In the genomic region with DNA sequence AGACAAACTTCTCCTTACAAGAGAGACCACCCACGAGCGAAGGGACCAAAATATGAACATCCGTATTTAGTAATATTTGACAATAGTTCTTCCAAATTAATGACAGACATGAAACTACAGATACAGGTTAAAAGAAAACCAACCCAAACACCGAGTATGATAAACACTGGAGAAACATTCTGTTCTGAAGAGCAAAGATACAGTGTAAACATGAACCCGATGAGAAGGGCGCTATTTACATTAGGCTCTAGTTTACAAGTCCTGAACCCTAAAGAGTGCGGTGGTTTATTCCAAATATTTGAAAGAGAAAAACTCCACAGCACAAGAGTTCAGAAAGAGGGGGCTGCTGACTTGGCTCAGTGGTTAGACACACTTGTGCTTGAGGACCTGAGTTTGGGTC, we compare ENCODE assay signal across 34 mouse cellular contexts. TPM values are rescaled to one million over a fixed set of nuclear protein-coding genes. Genes with fewer than 3 reads are reported as not detected.
DNase-seq lines count a peak whose midpoint lies in the region; ATAC-seq and TF ChIP-seq lines count a peak whose summit lies in the region.
"Had no signal": no experiment of that assay in that cellular context is flagged by ENCODE, and none has a peak within 500 bp of the region (broad histone marks: within the 10 kb centered on the region; RNA-seq: fewer than 3 reads in every experiment).

No protein-coding gene starts in this region.

- DNase-seq in heart, embryonic 10.5 days (ENCODE audit: low spot score): peak; percentile 25
- no peak for DNase-seq in heart, adult 2 months
- DNase-seq in liver, embryonic 14.5 days (ENCODE audit: low read depth in 3 of 3, low spot score in 3 of 3): no peak
- DNase-seq: adrenal gland, adult 8-10 months; adrenal gland, postnatal 25 days; cerebellum, adult 11-12 months; cerebellum, adult 8-10 months; cerebellum, postnatal 10 days; cerebellum, postnatal 36 days; embryo, embryonic 11 days; gastrocnemius, postnatal 10 days; gastrocnemius, postnatal 36 days; heart, postnatal 10 days; heart, postnatal 36 days had no signal

- no peak for ATAC-seq in liver, embryonic 14.5 days (ENCODE audit: insufficient read depth)
- no peak for ATAC-seq in liver, embryonic 12.5 days
- ATAC-seq in liver, embryonic 15.5 days (ENCODE audit: insufficient read depth): peak; percentile 56
- ATAC-seq in intestine, embryonic 16.5 days: no peak
- ATAC-seq: activated CD4-positive, CD25-positive, alpha-beta regulatory T cell, adult 4 months; forebrain, embryonic 13.5 days; forebrain, embryonic 16.5 days; hindbrain, embryonic 16.5 days had no signal

- TF ChIP-seq POLR2A in heart, adult 2 months (IDR thresholded peaks at IDR 0.05; ENCODE audit: insufficient read depth, low read depth, low read length): no peak

- no peaks in the 10 kb centered on the region for H3K27me3 ChIP-seq in heart, embryonic 10.5 days (ENCODE audit: insufficient read depth, poor library complexity, severe bottlenecking)
- no peaks in the 10 kb centered on the region for H3K27me3 ChIP-seq in heart, adult 2 months (ENCODE audit: control insufficient read depth, insufficient read depth, low read length)
- H3K27me3 ChIP-seq in liver, embryonic 14.5 days (ENCODE audit: control insufficient read depth, insufficient read depth, low read length): no peaks in the 10 kb centered on the region; the same call in none of the 2 replicates
- H3K27me3 ChIP-seq in liver, embryonic 12.5 days (replicated peaks): peaks cover 15% of the 10 kb centered on the region
- peaks cover 10% of the 10 kb centered on the region for H3K27me3 ChIP-seq in liver, embryonic 15.5 days
- H3K27me3 ChIP-seq in intestine, embryonic 16.5 days (replicated peaks; ENCODE audit: control insufficient read depth, insufficient read depth, low read length): no peaks in the 10 kb centered on the region
- H3K27me3 ChIP-seq: embryonic facial prominence, embryonic 13.5 days; forebrain, embryonic 13.5 days; heart, embryonic 12.5 days; heart, embryonic 15.5 days; hindbrain, embryonic 13.5 days had no signal

- H3K4me2 ChIP-seq in liver, embryonic 14.5 days (ENCODE audit: low read depth): 0 out of 2 replicates have a peak overlapping the region, but pooled peaks have one; percentile 11
- H3K4me2 ChIP-seq in liver, embryonic 12.5 days: no peak overlapping the region
- H3K4me2 ChIP-seq in liver, embryonic 15.5 days: 0 out of 2 replicates have a peak overlapping the region, but pooled peaks have one; percentile 10
- no peak overlapping the region for H3K4me2 ChIP-seq in intestine, embryonic 16.5 days (ENCODE audit: low read depth, low read length)
- H3K4me2 ChIP-seq: embryonic facial prominence, embryonic 13.5 days; forebrain, embryonic 13.5 days; heart, embryonic 12.5 days; heart, embryonic 15.5 days; hindbrain, embryonic 13.5 days had no signal

- H3K9ac ChIP-seq in heart, adult 2 months (ENCODE audit: low read depth, low read length): no peak overlapping the region
- no peak overlapping the region for H3K9ac ChIP-seq in liver, embryonic 14.5 days (replicated peaks)
- no peak overlapping the region for H3K9ac ChIP-seq in liver, embryonic 12.5 days
- H3K9ac ChIP-seq in liver, embryonic 15.5 days: no peak overlapping the region
- H3K9ac ChIP-seq in intestine, embryonic 16.5 days (ENCODE audit: low read depth, low read length): no peak overlapping the region
- H3K9ac ChIP-seq: embryonic facial prominence, embryonic 13.5 days; forebrain, embryonic 13.5 days; heart, embryonic 12.5 days; heart, embryonic 15.5 days; hindbrain, embryonic 13.5 days had no signal

- no peaks in the 10 kb centered on the region for H3K79me2 ChIP-seq in heart, adult 2 months (replicated peaks; ENCODE audit: control insufficient read depth, insufficient read depth, low read length)

- H3K4me1 ChIP-seq in heart, embryonic 10.5 days: no peaks in the 10 kb centered on the region
- no peaks in the 10 kb centered on the region for H3K4me1 ChIP-seq in heart, adult 2 months (ENCODE audit: control insufficient read depth, insufficient read depth, low read length)
- H3K4me1 ChIP-seq in liver, embryonic 14.5 days (replicated peaks; ENCODE audit: control insufficient read depth in 2 of 2, insufficient read depth in 2 of 2, low read length in 1 of 2): 0 out of 4 replicates have a peak, but pooled peaks cover 0 to 3% of the 10 kb centered on the region in 2 experiments
- no peaks in the 10 kb centered on the region for H3K4me1 ChIP-seq in liver, embryonic 12.5 days
- H3K4me1 ChIP-seq in liver, embryonic 15.5 days (replicated peaks): no peaks in the 10 kb centered on the region
- 0 out of 2 replicates have a peak, but pooled peaks cover 3% of the 10 kb centered on the region for H3K4me1 ChIP-seq in intestine, embryonic 16.5 days (ENCODE audit: control insufficient read depth, insufficient read depth, low read length)

- H3K36me3 ChIP-seq in heart, embryonic 10.5 days: 0 out of 2 replicates have a peak, but pooled peaks cover 3% of the 10 kb centered on the region
- H3K36me3 ChIP-seq in heart, adult 2 months (ENCODE audit: control insufficient read depth, insufficient read depth, low read length): no peaks in the 10 kb centered on the region
- no peaks in the 10 kb centered on the region for H3K36me3 ChIP-seq in liver, embryonic 14.5 days (replicated peaks; ENCODE audit: control insufficient read depth, insufficient read depth, low read depth)
- H3K36me3 ChIP-seq in liver, embryonic 12.5 days: peaks cover under 1% of the 10 kb centered on the region; the same call in 1 of the 2 replicates
- peaks cover 9% of the 10 kb centered on the region for H3K36me3 ChIP-seq in liver, embryonic 15.5 days (replicated peaks)
- H3K36me3 ChIP-seq in intestine, embryonic 16.5 days (ENCODE audit: control insufficient read depth, insufficient read depth, low read length): peaks cover 3% of the 10 kb centered on the region; the same call in 1 of the 2 replicates

- no peak for TF ChIP-seq CTCF in heart, adult 2 months (IDR thresholded peaks at IDR 0.05)
- no peak for TF ChIP-seq CTCF in liver, embryonic 14.5 days (IDR thresholded peaks at IDR 0.05; ENCODE audit: low read depth)

- 90% methylated on average over 7 of the region's 7 CpGs for WGBS in heart, embryonic 10.5 days
- 92% methylated on average over 7 of the region's 7 CpGs for WGBS in heart, adult 2 months
- 61% methylated on average over 7 of the region's 7 CpGs for WGBS in liver, embryonic 14.5 days (ENCODE audit: insufficient replicate concordance)
- 70% methylated on average over 7 of the region's 7 CpGs for WGBS in liver, embryonic 12.5 days (ENCODE audit: insufficient replicate concordance)
- 65% methylated on average over 7 of the region's 7 CpGs for WGBS in liver, embryonic 15.5 days (ENCODE audit: insufficient replicate concordance)
- WGBS in intestine, embryonic 16.5 days: 65% methylated on average over 7 of the region's 7 CpGs

- no peak overlapping the region for H3K4me3 ChIP-seq in heart, embryonic 10.5 days
- no peak overlapping the region for H3K4me3 ChIP-seq in heart, adult 2 months
- H3K4me3 ChIP-seq in liver, embryonic 14.5 days (ENCODE audit: insufficient read depth in 1 of 2, low read depth in 2 of 2, low read length in 2 of 2): no peak overlapping the region
- no peak overlapping the region for H3K4me3 ChIP-seq in liver, embryonic 12.5 days
- H3K4me3 ChIP-seq in liver, embryonic 15.5 days (replicated peaks): 0 out of 2 replicates have a peak overlapping the region, but pooled peaks have one; percentile 5
- H3K4me3 ChIP-seq in intestine, embryonic 16.5 days (ENCODE audit: low read length): no peak overlapping the region
- H3K4me3 ChIP-seq: embryonic facial prominence, embryonic 10.5 days; embryonic facial prominence, embryonic 13.5 days; erythroblast, embryonic 14.5 days; forebrain, embryonic 13.5 days; heart, embryonic 12.5 days; heart, embryonic 15.5 days; hindbrain, embryonic 10.5 days; hindbrain, embryonic 13.5 days had no signal

- intact Hi-C loops in heart, adult 2 months (cut with DNase I): loop anchor here (5.0 kb wide), 1 partner anchor 35 kb away; a partner anchor contains a TSS

- H3K9me3 ChIP-seq in heart, embryonic 10.5 days: no peaks in the 10 kb centered on the region
- H3K9me3 ChIP-seq in liver, embryonic 14.5 days (ENCODE audit: control insufficient read depth, low read length): no peaks in the 10 kb centered on the region
- no peaks in the 10 kb centered on the region for H3K9me3 ChIP-seq in liver, embryonic 12.5 days (replicated peaks)
- no peaks in the 10 kb centered on the region for H3K9me3 ChIP-seq in liver, embryonic 15.5 days (replicated peaks)
- H3K9me3 ChIP-seq in intestine, embryonic 16.5 days (ENCODE audit: control insufficient read depth, low read length): no peaks in the 10 kb centered on the region
- H3K9me3 ChIP-seq: embryonic facial prominence, embryonic 13.5 days; forebrain, embryonic 13.5 days; heart, embryonic 12.5 days; heart, embryonic 15.5 days; hindbrain, embryonic 10.5 days; hindbrain, embryonic 13.5 days had no signal

- H3K27ac ChIP-seq in heart, embryonic 10.5 days: no peak overlapping the region
- no peak overlapping the region for H3K27ac ChIP-seq in heart, adult 2 months
- no peak overlapping the region for H3K27ac ChIP-seq in liver, embryonic 14.5 days
- no peak overlapping the region for H3K27ac ChIP-seq in liver, embryonic 12.5 days
- peak overlapping the region; percentile 35; the same call in 1 of the 2 replicates for H3K27ac ChIP-seq in liver, embryonic 15.5 days (replicated peaks)
- H3K27ac ChIP-seq in intestine, embryonic 16.5 days (ENCODE audit: low read length): no peak overlapping the region
- H3K27ac ChIP-seq: embryonic facial prominence, embryonic 10.5 days; embryonic facial prominence, embryonic 13.5 days; forebrain, embryonic 13.5 days; heart, embryonic 15.5 days; hindbrain, embryonic 10.5 days; hindbrain, embryonic 13.5 days had no signal

- TF ChIP-seq EP300 in heart, adult 2 months (IDR thresholded peaks at IDR 0.05; ENCODE audit: insufficient read depth, low read depth, low read length): no peak
- no peak for TF ChIP-seq EP300 in liver, embryonic 14.5 days (IDR thresholded peaks at IDR 0.05; ENCODE audit: low read depth)

RNA-seq across cellular contexts. Expression of a gene that starts 5.9 kb away (rescaled TPM):
- 0.84 and 1.00 TPM in 2 replicates for polyA plus RNA-seq in heart, embryonic 10.5 days (2016; fragmentation: Nextera tagmentation; extraction: Ambion mirVana)
- total RNA-seq in heart, adult 2 months (2021): 1 to 10 TPM; 1.6 to 2.6 TPM
- 1.00 and 1.2 TPM in 2 replicates for polyA plus RNA-seq in heart, adult 2 months (2012; rRNA removed)
- 0.64 and 0.87 TPM in 2 replicates for polyA plus RNA-seq in liver, embryonic 14.5 days (2012; rRNA removed)
- 0.44 and 0.63 TPM in 2 replicates for polyA plus RNA-seq in liver, embryonic 14.5 days (2014; fragmentation: Nextera tagmentation; extraction: Ambion mirVana)
- 0.35 and 0.66 TPM in 2 replicates for polyA plus RNA-seq in liver, embryonic 12.5 days (2016; fragmentation: Nextera tagmentation; extraction: Ambion mirVana)
- polyA plus RNA-seq in liver, embryonic 15.5 days (2015; fragmentation: Nextera tagmentation; extraction: Ambion mirVana): 2.1 and 2.8 TPM in 2 replicates
- polyA plus RNA-seq in intestine, embryonic 16.5 days (2015; fragmentation: Nextera tagmentation; extraction: Ambion mirVana): 2.5 and 2.7 TPM in 2 replicates
- total RNA-seq: granulocyte monocyte progenitor cell, adult 5-6 weeks had no signal
- polyA plus RNA-seq: activated CD4-positive, CD25-positive, alpha-beta regulatory T cell, adult 4 months had no signal

RNA-seq across cellular contexts. Expression of a gene that starts 33.9 kb away (rescaled TPM):
- 27.2 and 30.7 TPM in 2 replicates for polyA plus RNA-seq in heart, embryonic 10.5 days (2016; fragmentation: Nextera tagmentation; extraction: Ambion mirVana)
- total RNA-seq in heart, adult 2 months (2021): 10 to 100 TPM; 25.4 to 26.8 TPM
- 37.3 and 42.3 TPM in 2 replicates for polyA plus RNA-seq in heart, adult 2 months (2012; rRNA removed)
- 15.2 and 19.5 TPM in 2 replicates for polyA plus RNA-seq in liver, embryonic 14.5 days (2012; rRNA removed)
- 17.2 and 20.6 TPM in 2 replicates for polyA plus RNA-seq in liver, embryonic 14.5 days (2014; fragmentation: Nextera tagmentation; extraction: Ambion mirVana)
- polyA plus RNA-seq in liver, embryonic 12.5 days (2016; fragmentation: Nextera tagmentation; extraction: Ambion mirVana): 23.5 and 26.7 TPM in 2 replicates
- polyA plus RNA-seq in liver, embryonic 15.5 days (2015; fragmentation: Nextera tagmentation; extraction: Ambion mirVana): 29.9 and 33.2 TPM in 2 replicates
- 72.4 and 85.5 TPM in 2 replicates for polyA plus RNA-seq in intestine, embryonic 16.5 days (2015; fragmentation: Nextera tagmentation; extraction: Ambion mirVana)

RNA-seq across cellular contexts. Expression of a gene that starts 34.7 kb away (rescaled TPM):
- polyA plus RNA-seq in heart, embryonic 10.5 days (2016; fragmentation: Nextera tagmentation; extraction: Ambion mirVana): not detected in 2 replicates
- not detected for total RNA-seq in heart, adult 2 months (2021)
- polyA plus RNA-seq in heart, adult 2 months (2012; rRNA removed): not detected in 2 replicates
- not detected in 2 replicates for polyA plus RNA-seq in liver, embryonic 14.5 days (2012; rRNA removed)
- polyA plus RNA-seq in liver, embryonic 14.5 days (2014; fragmentation: Nextera tagmentation; extraction: Ambion mirVana): not detected in 2 replicates
- polyA plus RNA-seq in liver, embryonic 12.5 days (2016; fragmentation: Nextera tagmentation; extraction: Ambion mirVana): not detected in 2 replicates
- not detected in 2 replicates for polyA plus RNA-seq in liver, embryonic 15.5 days (2015; fragmentation: Nextera tagmentation; extraction: Ambion mirVana)
- not detected in 2 replicates for polyA plus RNA-seq in intestine, embryonic 16.5 days (2015; fragmentation: Nextera tagmentation; extraction: Ambion mirVana)
- total RNA-seq: adrenal gland, adult 8-10 months; adrenal gland, postnatal 25 days; ES-E14; gastrocnemius, adult 18-20 months; gastrocnemius, postnatal 10 days; gastrocnemius, postnatal 36 days; granulocyte monocyte progenitor cell, adult 5-6 weeks; heart, adult 8-10 months; heart, postnatal 10 days; heart, postnatal 36 days had no signal
- polyA plus RNA-seq: brain, embryonic 14.5 days; cortical plate, adult 2 months; embryonic facial prominence, embryonic 10.5 days; embryonic facial prominence, embryonic 13.5 days; erythroblast, embryonic 14.5 days; forebrain, embryonic 13.5 days; forebrain, embryonic 16.5 days; heart, embryonic 12.5 days; heart, embryonic 15.5 days; hindbrain, embryonic 10.5 days; hindbrain, embryonic 13.5 days; hindbrain, embryonic 16.5 days had no signal

RNA-seq across cellular contexts. Expression of a gene that starts 35.9 kb away (rescaled TPM):
- 41.2 and 47.9 TPM in 2 replicates for polyA plus RNA-seq in heart, embryonic 10.5 days (2016; fragmentation: Nextera tagmentation; extraction: Ambion mirVana)
- total RNA-seq in heart, adult 2 months (2021): 10 to 100 TPM; 29.4 to 30.2 TPM
- 39.2 and 44.2 TPM in 2 replicates for polyA plus RNA-seq in heart, adult 2 months (2012; rRNA removed)
- polyA plus RNA-seq in liver, embryonic 14.5 days (2012; rRNA removed): 21.2 and 26.0 TPM in 2 replicates
- polyA plus RNA-seq in liver, embryonic 14.5 days (2014; fragmentation: Nextera tagmentation; extraction: Ambion mirVana): 20.1 and 24.4 TPM in 2 replicates
- 30.8 and 33.1 TPM in 2 replicates for polyA plus RNA-seq in liver, embryonic 12.5 days (2016; fragmentation: Nextera tagmentation; extraction: Ambion mirVana)
- 21.6 and 26.5 TPM in 2 replicates for polyA plus RNA-seq in liver, embryonic 15.5 days (2015; fragmentation: Nextera tagmentation; extraction: Ambion mirVana)
- 39.7 and 43.8 TPM in 2 replicates for polyA plus RNA-seq in intestine, embryonic 16.5 days (2015; fragmentation: Nextera tagmentation; extraction: Ambion mirVana)

RNA-seq across cellular contexts. Expression of a gene that starts 36.4 kb away (rescaled TPM):
- 97.0 and 105 TPM in 2 replicates for polyA plus RNA-seq in heart, embryonic 10.5 days (2016; fragmentation: Nextera tagmentation; extraction: Ambion mirVana)
- 10 to 100 TPM; 39.0 to 41.4 TPM for total RNA-seq in heart, adult 2 months (2021)
- polyA plus RNA-seq in heart, adult 2 months (2012; rRNA removed): 99.3 and 108 TPM in 2 replicates
- polyA plus RNA-seq in liver, embryonic 14.5 days (2012; rRNA removed): 40.6 and 51.8 TPM in 2 replicates
- 61.8 and 71.5 TPM in 2 replicates for polyA plus RNA-seq in liver, embryonic 14.5 days (2014; fragmentation: Nextera tagmentation; extraction: Ambion mirVana)
- polyA plus RNA-seq in liver, embryonic 12.5 days (2016; fragmentation: Nextera tagmentation; extraction: Ambion mirVana): 80.1 and 87.7 TPM in 2 replicates
- 55.6 and 58.5 TPM in 2 replicates for polyA plus RNA-seq in liver, embryonic 15.5 days (2015; fragmentation: Nextera tagmentation; extraction: Ambion mirVana)
- 138 and 146 TPM in 2 replicates for polyA plus RNA-seq in intestine, embryonic 16.5 days (2015; fragmentation: Nextera tagmentation; extraction: Ambion mirVana)

Comparison
In these comparisons a context has a peak if more than half of its experiments do, and no peak if none do; other contexts are left out.
1. H3K4me2 ChIP-seq: peak in liver, embryonic 14.5 days (single experiment) and liver, embryonic 15.5 days (single experiment); none in liver, embryonic 12.5 days (single experiment) and intestine, embryonic 16.5 days (single experiment).